Mouse (Mus musculus) adrenal gland, postnatal 25 days (tissue): ENCODE measurements around the gene Fgfr2. TPM values are rescaled to one million over a fixed set of nuclear protein-coding genes. Genes with fewer than 3 reads are reported as not detected.

Source experiments
- DNase-seq: peaks from one replicate; pipeline ENCODE4 v3.0.0; 2021; ENCODE audit warnings: mixed read lengths
- total RNA-seq: library from RNA; stranded (reverse); gene quantifications from 2 replicates; pipeline ENCODE4 v1.2.3, GENCODE M21; 2021

The Fgfr2 gene
- total RNA-seq, 1 experiment from 2014 or later = 186 TPM

DNA sequence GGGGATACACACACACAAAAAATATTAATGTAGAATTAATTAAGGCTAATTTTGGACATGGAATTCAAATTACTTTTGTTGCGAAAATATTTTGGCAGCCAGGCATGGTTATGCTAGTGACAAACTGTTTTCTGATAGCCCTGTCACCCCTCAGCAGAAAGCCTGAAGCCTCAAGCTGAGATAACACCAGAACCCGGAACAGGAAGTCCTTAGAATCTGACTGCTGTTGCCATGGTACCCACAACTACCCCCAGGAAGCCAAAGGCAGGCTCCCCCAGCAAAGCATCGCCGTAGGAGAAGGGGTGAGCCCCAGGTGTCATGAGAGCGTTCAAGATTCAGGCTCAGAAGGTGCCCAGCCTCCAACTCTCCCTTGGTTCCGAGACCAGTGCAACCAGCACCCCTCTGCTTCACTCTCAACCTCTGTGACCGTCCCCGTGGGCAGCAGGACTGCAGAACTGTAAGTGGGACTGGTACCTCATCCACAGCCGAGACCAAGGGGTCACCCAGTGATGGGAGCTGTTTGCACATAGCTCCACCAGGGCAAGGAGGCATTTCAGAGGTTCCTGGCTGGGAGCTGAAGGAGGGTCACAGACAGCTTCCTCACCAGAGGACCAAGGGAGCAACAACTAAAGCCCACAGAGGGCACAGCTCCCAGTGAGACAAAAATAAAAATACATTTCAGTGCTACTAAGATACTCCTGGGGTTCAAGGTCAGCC lies 2349.1 kb downstream of the Fgfr2 start, which contains the start of gene Btbd16:
TSS of gene Btbd16 (plus strand) at position 156 of the 717 bp plus-strand sequence.
- DNase-seq = no peak

DNA sequence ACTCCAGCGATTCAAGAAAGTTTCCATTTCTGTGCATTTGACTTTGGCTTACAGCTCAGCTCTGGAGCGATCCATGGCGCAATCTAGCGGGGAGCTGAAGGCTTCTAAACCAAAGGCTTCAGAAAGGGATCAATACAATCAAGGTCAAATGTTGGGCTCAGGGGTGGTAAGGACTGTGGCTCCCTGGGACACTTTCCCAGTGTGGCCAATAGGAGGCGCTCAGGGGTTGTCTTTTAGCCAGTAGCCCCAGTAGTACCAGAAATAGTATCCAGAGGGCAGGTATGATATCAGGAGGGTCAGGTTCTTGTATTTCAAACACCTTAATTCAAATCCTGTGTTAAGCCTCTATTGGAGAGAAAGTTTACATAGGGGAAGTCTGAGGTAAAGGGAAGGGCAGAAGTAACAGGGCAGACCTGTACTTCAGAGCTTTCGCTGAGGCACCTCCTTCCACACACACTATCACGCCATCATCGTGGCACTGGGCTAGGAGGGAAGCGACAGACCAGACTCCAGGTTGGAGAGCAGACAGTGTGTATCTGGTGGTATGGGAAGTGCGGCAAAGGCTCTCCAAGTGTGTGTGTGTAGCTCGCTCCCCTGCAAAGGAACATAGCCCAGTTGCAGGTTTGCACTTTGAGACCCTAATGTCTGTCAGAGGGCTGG lies 2349.8 kb downstream of the Fgfr2 start:
- peak; percentile 56 for DNase-seq

DNA sequence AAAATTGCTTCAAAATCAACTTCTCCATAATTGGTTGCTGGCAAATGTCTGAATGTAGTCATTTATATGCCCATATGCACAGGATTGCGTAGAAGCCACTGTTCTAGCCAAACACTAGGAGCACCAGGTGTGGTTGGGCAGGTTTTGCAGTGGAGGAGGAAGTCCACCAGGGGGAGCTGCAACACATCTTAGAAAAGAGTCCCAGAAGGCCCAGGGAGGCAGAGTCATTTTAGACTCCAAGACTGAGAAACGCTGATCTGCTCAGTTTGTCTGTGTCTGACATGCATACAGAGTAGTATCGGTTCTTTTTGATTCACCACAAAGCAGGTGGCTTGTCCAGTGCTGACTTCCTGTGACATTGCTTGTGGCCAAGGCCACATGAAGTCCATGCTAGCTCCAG lies 2352.4 kb downstream of the Fgfr2 start:
- peak; percentile 80 for DNase-seq

DNA sequence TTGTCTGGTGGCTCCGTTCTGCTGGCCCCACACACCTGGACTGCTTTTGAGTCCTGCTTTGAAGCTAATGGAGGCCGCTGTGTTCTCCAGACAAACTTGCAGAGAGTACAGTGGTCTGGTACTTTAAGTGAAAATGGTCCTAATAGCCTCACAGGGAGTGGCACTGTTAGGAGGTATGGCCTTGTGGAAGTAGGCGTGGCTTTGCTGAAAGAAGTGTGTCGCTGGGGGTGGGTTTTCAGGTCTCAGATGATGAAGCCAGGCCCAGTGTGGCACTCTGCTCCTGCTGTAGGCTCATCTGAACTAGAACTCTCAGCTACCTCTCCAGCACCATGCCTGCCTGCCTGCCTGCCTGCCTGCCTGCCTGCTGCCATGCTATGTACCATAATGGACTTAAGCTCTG lies 2355.0 kb downstream of the Fgfr2 start:
- no peak for DNase-seq

DNA sequence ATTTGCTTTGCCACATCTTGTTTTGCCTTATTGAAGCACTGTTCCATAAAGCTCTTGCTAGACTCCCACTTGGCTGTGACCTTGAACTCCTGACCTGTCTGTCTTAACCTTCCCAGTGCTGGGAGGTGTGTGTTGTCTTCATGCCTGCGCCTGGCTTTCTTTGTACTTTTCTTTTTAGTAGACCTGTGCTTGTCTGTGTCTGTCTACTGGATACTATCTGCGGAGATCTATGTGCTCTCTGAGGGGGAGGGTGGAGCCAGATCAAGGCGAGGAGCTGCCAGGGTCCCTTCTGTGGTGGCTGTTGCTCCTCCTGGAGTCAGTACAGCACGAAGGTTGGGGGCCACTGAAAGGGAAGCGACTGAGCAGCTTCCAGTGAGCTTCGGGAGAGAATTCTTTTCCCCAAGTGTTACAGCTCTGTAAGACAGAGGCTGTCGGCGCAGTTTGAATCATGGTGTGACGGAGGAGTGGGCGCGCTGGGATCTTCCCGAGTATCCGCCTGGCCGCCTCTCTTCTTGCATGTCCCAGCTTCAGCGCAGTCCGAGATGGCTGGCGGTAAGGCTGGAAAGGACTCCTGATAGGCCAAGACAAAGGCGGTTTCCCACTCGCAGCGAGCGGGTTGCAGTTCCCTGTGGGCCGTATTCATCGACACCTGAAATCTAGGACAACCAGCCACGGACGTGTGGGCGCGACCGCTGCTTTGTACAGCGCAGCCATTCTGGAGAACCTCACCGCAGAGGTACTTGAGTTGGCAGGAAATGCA lies 2356.6 kb downstream of the Fgfr2 start:
- DNase-seq = no peak

DNA sequence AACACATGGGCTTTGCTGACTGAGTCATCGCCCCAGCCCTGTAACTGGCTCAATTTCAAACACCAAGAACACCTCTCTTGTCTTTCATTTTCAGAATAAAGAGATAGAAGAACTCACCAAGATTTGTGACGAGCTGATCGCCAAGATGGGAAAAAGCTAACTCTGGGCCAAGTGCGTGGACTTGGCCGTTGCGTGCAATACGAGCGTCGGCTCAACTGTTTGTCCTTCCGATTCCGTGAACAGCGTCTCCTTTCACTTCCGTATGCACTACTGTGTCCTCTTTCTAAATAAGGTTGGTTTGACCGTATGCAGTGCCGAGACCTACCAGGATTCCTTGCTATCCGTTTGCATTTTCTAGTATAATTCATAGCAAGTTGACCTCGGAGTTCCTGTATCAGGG lies 2359.0 kb downstream of the Fgfr2 start:
- DNase-seq = no peak

DNA sequence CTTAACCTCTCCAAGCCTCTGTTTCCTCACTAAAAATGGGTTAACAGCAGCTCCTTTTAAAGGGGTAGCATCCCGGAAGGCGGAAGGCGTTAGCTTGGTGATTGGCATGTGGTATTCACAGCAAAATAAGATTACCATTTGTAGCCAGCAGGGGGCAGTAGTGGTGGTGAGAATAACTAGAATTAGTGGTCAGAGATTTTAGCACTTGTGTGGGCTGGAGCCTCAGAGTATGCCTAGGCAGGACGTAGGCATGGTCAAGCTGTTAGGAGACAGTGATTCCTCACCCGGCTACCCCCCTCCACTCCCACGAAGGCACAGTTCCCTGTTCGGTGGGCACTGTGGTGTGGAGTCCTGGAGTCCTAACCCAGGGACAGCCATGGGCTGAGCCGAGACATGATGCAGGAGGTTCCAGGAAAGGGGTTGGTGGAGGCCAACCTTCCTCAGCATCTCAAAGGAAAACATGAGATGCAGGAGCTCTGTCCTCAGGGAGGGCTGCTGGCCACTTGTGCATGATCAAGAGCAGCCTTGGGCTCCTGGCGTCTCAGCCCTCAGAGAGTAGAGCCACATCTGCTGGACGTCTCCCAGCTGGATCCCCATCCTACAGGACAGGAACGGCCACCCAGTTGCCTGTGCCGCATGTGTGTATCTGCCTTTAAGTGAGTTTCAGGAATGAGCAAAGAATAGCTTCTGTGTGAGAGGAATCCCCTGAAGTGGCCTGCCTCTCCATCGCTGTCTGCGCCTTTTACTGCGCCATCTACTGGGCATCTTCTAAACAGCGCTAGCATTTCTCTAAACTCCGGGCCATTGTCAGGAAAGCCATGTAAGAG lies 2360.9 kb downstream of the Fgfr2 start:
- peak; percentile 60 for DNase-seq

DNA sequence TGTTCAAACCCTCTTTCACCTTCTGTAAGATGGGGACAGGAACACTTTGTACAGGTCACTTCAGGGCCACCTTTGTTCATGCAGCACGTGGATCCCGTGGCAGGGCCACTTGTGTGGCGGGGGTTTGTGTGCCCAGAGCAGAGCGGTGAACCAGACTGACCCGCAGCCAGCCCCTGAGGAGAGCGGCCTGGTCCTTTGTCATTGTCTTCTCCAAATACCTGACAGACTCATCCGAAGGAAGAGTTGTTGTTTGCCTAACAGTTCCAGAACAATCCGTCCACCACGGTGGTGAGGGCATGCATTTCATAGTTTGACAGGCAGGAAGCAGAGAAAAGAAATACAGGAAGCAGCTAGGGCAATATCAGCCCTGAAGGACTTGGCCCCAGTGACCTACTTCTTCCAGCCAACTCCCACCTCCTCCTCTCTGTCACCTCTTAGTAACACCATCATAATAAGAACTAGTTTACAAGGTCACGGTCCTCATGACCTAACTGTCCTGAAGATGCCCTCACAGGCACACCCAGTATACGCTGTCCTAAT lies 2365.8 kb downstream of the Fgfr2 start:
- no peak for DNase-seq

DNA sequence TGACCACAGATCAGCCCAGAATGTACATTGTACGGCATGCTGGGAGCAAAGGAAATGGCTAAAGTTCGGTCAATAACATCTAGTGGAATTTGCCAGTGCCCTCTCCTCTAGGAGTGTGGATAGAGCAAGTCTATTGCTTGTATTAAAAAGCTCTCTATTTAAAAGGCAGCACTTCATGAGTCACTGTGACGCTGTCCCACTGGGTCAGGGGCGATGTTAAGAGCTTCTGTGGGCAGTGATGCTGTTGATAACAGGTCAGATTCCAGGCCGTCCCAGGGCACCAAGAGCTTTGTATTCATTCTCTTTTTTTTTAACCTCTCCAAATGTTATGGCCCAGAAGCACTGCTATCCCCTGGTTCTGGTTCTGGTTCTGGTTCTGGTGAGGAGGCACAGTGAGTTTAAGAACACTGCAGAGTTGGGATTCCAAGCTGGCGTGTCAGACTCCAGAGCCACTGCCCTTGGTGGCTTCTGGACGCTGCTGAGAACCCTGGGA lies 2366.8 kb downstream of the Fgfr2 start:
- no peak for DNase-seq

DNA sequence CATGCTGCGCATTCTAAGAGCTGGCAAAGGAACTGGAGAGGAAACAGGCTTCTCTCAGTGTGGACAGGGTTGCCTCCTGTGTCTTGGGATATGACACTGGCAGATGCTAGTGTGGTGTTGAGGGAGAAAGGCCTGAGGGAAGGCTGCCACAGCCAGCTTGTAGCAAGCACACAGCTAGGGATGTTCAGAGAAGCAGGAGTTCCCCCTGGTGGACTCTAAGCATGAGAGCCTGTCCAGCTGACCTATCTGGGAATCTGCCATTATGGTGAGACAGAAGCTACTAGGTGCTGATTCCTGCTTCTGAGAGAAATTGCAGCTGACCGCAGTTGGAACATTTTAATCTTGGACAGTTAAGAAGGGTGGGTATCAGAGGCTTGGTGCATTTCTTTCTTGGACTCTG lies 2368.4 kb downstream of the Fgfr2 start:
- DNase-seq = no peak

DNA sequence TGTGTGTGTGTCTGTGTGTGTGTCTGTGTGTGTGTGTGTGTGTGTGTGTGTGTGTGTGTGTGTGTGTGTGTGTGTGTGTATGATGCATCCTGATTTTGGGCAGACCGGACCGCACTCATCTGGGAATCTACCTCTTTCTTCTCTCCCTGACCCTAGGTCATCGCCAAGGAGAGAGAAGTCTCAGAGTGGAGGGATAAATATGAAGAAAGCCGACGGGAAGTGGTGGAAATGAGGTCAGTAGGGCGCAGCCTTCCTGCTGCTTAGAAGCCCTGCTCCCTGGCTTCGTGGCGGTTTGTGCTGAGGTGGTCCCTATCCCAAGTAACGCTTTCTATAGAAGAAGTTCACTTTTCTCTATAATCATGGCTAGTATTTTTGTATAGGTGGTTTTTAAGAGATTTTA lies 2371.5 kb downstream of the Fgfr2 start:
- DNase-seq = no peak

DNA sequence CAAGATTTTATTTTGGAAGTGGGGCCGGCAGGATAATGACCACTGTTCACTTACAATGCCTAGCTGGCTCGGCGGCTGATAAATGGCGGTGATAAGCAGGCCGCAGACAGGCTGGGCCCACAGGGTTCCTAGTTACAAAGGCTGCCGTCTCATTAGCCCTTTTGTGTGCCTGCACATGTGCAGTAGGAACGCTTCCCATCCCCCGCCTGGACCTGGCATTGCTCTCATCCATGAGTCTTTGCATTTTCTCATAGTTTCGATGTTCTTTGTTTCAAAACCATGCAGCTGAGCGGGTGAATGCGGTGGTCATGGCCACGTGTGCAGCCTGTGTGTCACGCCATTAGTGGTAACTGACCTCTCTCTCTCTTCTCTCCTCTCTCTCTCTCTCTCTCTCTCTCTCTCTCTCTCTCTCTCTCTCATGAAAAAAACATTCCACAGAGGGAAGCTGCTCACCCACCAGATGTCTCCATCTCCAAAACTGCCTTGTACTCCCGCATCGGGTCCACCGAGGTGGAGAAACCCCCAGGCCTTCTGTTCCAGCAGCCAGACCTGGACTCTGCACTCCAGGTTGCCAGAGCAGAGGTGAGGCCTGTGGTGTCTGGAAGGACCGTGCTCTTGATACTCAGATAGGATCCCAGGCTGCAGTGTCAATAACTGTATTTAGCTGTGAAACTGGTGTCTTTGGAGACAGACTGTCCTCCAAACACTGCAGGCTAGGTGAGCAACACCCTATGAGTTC lies 2372.2 kb downstream of the Fgfr2 start:
- DNase-seq = no peak

DNA sequence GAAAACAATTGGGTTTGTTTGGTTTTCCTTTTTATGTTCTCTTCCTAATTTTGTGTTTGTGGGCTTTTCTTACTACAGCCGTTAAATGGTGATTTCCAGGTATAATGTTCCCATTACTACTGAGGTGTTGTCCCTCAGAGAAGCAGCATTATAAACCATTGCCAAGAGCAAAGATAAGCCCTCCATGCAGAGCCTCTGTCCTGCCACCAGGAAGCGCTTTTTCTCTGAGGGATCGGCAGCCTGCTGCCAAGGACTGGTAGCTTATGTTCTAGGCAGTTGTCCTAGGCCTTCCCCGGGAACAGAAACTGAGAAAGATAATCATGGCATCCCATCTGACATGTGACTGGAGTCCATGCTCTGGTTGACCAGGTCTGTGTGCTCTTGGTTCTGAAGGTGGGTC lies 2374.0 kb downstream of the Fgfr2 start:
- DNase-seq = no peak

DNA sequence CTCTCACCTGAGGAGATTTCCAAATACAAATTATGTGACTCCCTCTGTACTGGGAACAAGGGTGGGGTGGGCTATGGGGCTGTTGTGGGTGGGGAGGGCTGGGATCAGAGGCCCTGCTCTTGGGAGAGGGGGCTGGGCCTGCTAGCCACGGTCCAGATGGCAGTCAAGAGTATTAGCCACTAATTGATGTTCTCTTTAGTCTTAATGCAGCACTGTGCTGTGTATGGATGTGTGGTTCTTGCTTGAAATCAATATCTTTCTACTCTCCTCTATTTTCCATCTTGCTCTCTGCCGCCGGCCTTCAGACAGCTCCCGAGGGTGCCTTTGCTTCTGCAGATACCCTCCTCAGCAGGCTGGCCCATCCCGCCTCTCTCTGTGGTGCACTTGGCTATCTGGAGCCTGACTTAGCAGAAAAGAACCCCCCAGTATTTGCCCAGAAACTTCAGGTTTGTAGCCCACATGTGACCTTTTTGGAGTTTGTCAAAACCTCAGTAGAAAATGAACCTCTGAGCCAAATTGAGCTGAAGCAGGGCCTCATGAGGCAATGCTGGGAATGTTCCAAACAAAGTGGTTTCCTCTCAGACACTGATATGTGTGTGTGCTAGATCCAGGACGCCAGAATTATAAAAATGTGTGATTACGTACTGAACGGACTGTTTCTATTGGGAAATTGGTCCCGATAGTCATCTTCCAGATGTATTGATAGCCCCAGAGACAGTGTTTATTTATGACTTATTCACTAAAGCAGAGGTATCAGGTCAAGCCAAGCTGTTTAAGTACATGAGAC lies 2379.7 kb downstream of the Fgfr2 start:
- DNase-seq = no peak

DNA sequence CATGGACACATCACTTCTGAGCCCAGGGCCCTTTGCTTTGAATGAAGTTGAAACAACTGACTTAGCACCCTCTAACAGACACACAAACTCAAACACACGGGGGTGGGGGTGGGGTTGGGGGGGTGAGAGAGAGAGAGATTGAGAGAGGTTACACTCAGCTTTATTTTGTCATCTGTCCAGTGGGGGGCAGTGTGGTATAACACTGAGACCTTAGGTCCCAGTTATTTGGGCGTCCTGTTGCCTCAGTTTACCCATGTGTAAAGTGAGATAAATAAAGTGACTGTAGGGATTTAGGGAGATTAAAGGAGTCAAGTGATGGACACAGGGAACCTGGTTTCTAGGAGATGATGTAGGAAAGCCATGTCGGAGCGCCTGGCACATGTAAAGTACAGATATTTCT lies 2382.1 kb downstream of the Fgfr2 start:
- DNase-seq = no peak

DNA sequence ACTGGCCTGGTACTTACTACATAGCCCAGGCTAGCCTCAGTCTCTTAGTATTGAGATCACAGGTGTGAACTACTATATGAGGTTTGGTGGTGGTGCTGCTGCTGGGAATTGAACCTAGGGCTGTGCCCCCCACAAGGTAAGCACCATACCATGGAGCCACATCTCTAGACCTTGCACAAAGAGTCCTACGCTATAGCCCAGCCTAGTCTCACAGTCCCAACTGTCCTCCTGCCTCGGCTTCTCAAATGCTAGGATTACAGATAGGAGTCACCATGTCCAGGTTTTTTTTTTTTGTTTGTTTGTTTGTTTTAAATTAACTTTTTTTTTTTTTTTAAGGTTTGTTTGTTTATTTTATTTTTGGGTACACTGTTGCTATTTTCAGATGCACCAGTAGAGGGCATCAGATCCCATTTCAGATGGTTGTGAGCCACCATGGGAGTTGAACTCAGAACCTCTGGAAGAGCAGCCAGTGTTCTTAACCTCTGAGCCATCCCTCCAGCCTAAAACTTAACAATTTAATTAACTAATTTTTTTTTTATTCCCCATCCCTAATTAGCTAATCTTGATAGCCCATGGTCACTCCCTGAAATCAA lies 2388.9 kb downstream of the Fgfr2 start:
- DNase-seq = no peak

DNA sequence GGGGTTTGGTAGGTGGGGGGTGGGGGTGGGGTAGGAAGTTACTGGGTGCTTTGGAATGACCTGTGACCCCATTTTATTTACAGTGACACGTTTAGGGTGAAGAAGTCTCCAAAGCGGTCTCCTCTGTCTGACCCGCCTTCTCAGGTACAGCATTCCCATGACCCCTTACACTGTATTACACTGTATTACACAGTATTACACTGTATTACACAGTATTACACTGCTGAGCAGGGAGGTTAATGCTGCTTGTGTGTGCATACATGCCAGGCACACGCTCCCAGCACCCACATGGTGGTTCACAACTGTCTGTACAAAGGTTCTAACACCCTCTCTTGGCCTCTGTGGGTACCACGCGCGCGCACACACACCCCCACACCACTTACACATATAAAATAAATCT lies 2389.7 kb downstream of the Fgfr2 start:
- no peak for DNase-seq

DNA sequence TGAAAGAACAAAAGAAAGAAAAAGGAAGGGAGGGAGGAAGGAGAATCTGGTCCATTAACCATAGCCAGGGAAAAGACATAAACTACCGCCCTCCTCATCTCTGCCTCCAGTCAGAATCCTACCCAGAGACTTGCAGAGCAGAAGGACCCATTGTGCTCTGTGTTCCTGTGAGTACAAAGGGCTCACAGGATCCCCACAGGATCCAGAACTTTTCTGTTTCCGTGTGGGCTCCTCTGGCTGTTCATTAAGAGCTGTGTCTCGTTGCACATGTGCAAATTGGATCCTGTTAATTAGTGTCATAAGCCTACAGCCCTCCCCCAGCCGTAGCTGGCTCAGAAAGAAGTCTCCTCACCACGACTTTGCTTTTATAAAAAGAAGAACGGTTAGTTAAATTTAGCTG lies 2390.2 kb downstream of the Fgfr2 start:
- DNase-seq = no peak

DNA sequence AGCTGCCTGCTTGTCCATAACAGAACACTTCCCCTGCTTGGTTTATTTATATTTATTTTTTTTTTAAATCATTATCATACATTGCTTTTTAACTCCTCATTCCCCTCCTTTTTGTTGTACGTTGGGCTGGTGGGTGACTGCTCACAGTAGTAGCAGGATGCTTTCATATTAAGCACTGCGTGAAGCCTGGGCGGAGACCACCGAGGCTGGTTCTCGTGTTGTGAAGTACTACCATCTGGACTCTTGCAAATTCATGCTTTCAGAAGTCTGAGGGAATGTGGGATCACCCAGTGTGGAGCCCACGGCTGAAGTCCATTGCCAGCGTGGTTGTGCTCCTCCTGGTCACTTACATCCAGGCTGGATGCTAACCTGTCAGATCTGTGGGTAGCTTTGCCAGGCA lies 2391.4 kb downstream of the Fgfr2 start:
- DNase-seq = no peak

DNA sequence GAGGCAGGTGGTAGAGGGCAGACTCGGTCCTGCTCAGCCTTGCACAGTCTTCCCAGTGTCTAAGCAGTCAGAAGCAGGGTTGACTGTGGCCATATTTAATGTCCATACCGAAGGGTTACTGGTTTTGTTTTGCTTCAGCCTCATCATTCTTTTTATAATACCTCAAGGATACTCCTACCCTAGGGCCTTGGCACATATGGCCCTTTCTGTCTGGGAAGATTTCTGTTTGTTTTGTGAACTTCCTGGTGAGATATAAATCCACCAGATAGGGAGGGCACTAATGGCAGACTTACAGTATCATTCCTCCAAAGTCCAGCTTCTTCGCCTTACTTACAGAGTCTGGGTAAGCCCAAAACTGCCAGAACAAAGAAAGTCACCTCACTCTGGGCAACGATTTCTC lies 2395.6 kb downstream of the Fgfr2 start:
- no peak for DNase-seq
